Mouse (Mus musculus) brown adipose tissue, adult 24 weeks (tissue): ENCODE measurements around the gene Eme2. TPM values are rescaled to one million over a fixed set of nuclear protein-coding genes. Genes with fewer than 3 reads are reported as not detected.

Source experiments
- H3K27ac ChIP-seq: fragments of 200-500 bp; replicated peaks from 2 replicates; pipeline ENCODE4 v1.5.1; 2012; ENCODE audit warnings: low read depth, mild to moderate bottlenecking, low read length
- H3K4me1 ChIP-seq: fragments of 200-500 bp; 2 replicates; pipeline ENCODE4 v1.6.1; 2012; ENCODE audit warnings: low read length, mixed read lengths; ENCODE audit not compliant: control insufficient read depth, insufficient read depth, insufficient read length
- H3K4me3 ChIP-seq: fragments of 200-500 bp; 2 replicates; pipeline ENCODE4 v1.5.1; 2012; ENCODE audit warnings: low read depth, mild to moderate bottlenecking, low read length, moderate library complexity; ENCODE audit not compliant: insufficient read depth
- polyA plus RNA-seq: library from polyadenylated mRNA; stranded (reverse); fragments of >200 nt; gene quantifications from 2 replicates; pipeline ENCODE4 v1.2.4, GENCODE M21; 2012; ENCODE audit not compliant: missing spikeins, insufficient read depth, insufficient read length

The Eme2 gene
- polyA plus RNA-seq, 1 experiment = 5.9 TPM

GRCm38 (mm10) chr17:24902671-24903474 is 8.0 kb upstream of the Eme2 start:
- H3K4me3 ChIP-seq = no peak overlapping the region
- no peaks in the 10 kb centered on the region for H3K4me1 ChIP-seq
- no peak overlapping the region for H3K27ac ChIP-seq

GRCm38 (mm10) chr17:24902124-24902523 is 7.2 kb upstream of the Eme2 start:
- H3K27ac ChIP-seq = no peak overlapping the region
- no peak overlapping the region for H3K4me3 ChIP-seq
- H3K4me1 ChIP-seq = peaks cover under 1% of the 10 kb centered on the region; the same call in 1 of the 2 replicates

GRCm38 (mm10) chr17:24900014-24900413 is 5.1 kb upstream of the Eme2 start:
- Histone ChIP-seq H3K4me1 (peaks cover 4% of the 10 kb centered on the region; the same call in 1 of the 2 replicates), H3K4me3 (no peak overlapping the region), H3K27ac (no peak overlapping the region)

GRCm38 (mm10) chr17:24899153-24899552 is 4.3 kb upstream of the Eme2 start:
- H3K27ac ChIP-seq = no peak overlapping the region
- H3K4me3 ChIP-seq = no peak overlapping the region

GRCm38 (mm10) chr17:24898041-24898854 is 3.4 kb upstream of the Eme2 start:
- H3K4me1 ChIP-seq = peaks cover 6% of the 10 kb centered on the region
- no peak overlapping the region for H3K4me3 ChIP-seq
- H3K27ac ChIP-seq = no peak overlapping the region

More at GRCm38 (mm10) chr17:24899153-24899552, 4.3 kb upstream of the Eme2 start:
- H3K4me1 ChIP-seq = peaks cover 4% of the 10 kb centered on the region

- no peak overlapping the region for H3K27ac ChIP-seq
- peak overlapping the region; percentile 88; the same call in 1 of the 2 replicates for H3K4me3 ChIP-seq
- peaks cover 6% of the 10 kb centered on the region for H3K4me1 ChIP-seq
Observed at GRCm38 (mm10) chr17:24897600-24897999, 2.7 kb upstream of the Eme2 start.

GRCm38 (mm10) chr17:24896993-24897269 is 2.0 kb upstream of the Eme2 start:
- peaks cover 6% of the 10 kb centered on the region for H3K4me1 ChIP-seq
- peak overlapping the region; percentile 88 for H3K4me3 ChIP-seq
- no peak overlapping the region for H3K27ac ChIP-seq

- Histone ChIP-seq H3K4me3 (peak within 1 kb of the TSS; percentile 88), H3K27ac (peak within 1 kb of the TSS; percentile 88), H3K4me1 (peaks cover 6% of the 10 kb centered on the region)
Observed at GRCm38 (mm10) chr17:24896241-24896992, 1.5 kb upstream of the Eme2 start, which contains the start of gene Nme3. Gene Nme3 (plus strand): TSS chr17:24896500.

- H3K4me1 ChIP-seq = peaks cover 6% of the 10 kb centered on the region
- peak overlapping the region; percentile 88 for H3K4me3 ChIP-seq
Observed at GRCm38 (mm10) chr17:24895571-24896240, 819 bp upstream of the Eme2 start.

GRCm38 (mm10) chr17:24894061-24894994 is 559 bp downstream of the Eme2 start:
- Histone ChIP-seq H3K27ac (peak overlapping the region; percentile 76), H3K4me3 (peak overlapping the region; percentile 88), H3K4me1 (peaks cover 6% of the 10 kb centered on the region)

More at GRCm38 (mm10) chr17:24895571-24896240, 819 bp upstream of the Eme2 start:
- H3K27ac ChIP-seq = peak overlapping the region; percentile 88

- no peak overlapping the region for H3K4me3 ChIP-seq
- H3K27ac ChIP-seq = no peak overlapping the region
- H3K4me1 ChIP-seq = peaks cover 6% of the 10 kb centered on the region
Observed at GRCm38 (mm10) chr17:24893276-24893675, 1.6 kb downstream of the Eme2 start.

GRCm38 (mm10) chr17:24892785-24893184 is 2.1 kb downstream of the Eme2 start:
- Histone ChIP-seq H3K4me1 (peaks cover 6% of the 10 kb centered on the region), H3K27ac (no peak overlapping the region), H3K4me3 (no peak overlapping the region)

GRCm38 (mm10) chr17:24891321-24891720 is 3.6 kb downstream of the Eme2 start:
- Histone ChIP-seq H3K4me3 (no peak overlapping the region), H3K27ac (no peak overlapping the region)

More at GRCm38 (mm10) chr17:24891321-24891720, 3.6 kb downstream of the Eme2 start:
- peaks cover 6% of the 10 kb centered on the region; the same call in 1 of the 2 replicates for H3K4me1 ChIP-seq
